Mouse (Mus musculus) hindbrain, postnatal 0 days (tissue): ENCODE measurements around the gene Gfod1. TPM values are rescaled to one million over a fixed set of nuclear protein-coding genes. Genes with fewer than 3 reads are reported as not detected.
A peak's percentile ranks its signal among the peaks of the same experiment; 100 is the strongest.

Experiments
- ATAC-seq: fragments of 200-750 bp; cut with Nextera tagmentation; 2 replicates; pipeline ENCODE4 v1.8.0; 2017; ENCODE audit warnings: mild to moderate bottlenecking, moderate TSS enrichment, moderate library complexity
- DNase-seq: peaks from one replicate; pipeline ENCODE4 v3.0.0-alpha.2; 2015; ENCODE audit warnings: low spot score
- H3K27ac ChIP-seq: fragments of 300-500 bp; sonication (generic); 2 replicates; pipeline ENCODE4 v1.5.1; 2014; ENCODE audit warnings: mild to moderate bottlenecking
- H3K27me3 ChIP-seq: fragments of 300-500 bp; sonication (generic); 2 replicates; pipeline ENCODE4 v1.6.1; 2014; ENCODE audit warnings: low read length, mixed read lengths; ENCODE audit not compliant: insufficient read depth
- H3K36me3 ChIP-seq: fragments of 300-500 bp; sonication (generic); 2 replicates; pipeline ENCODE4 v1.6.1; 2014; ENCODE audit warnings: low read length, mixed read lengths; ENCODE audit not compliant: insufficient read depth
- H3K4me1 ChIP-seq: fragments of 300-500 bp; sonication (generic); 2 replicates; pipeline ENCODE4 v1.6.1; 2014; ENCODE audit warnings: antibody characterized with exemption, low read length, mixed read lengths; ENCODE audit not compliant: insufficient read depth
- H3K4me2 ChIP-seq: fragments of 300-500 bp; sonication (generic); 2 replicates; pipeline ENCODE4 v1.6.1; 2014; ENCODE audit warnings: low read depth, mild to moderate bottlenecking, low read length, moderate library complexity, mixed read lengths
- H3K4me3 ChIP-seq: fragments of 300-500 bp; sonication (generic); 2 replicates; pipeline ENCODE4 v1.5.1; 2014; ENCODE audit warnings: low read length
- H3K9ac ChIP-seq: fragments of 300-500 bp; sonication (generic); replicated peaks from 2 replicates; pipeline ENCODE4 v1.6.1; 2014; ENCODE audit warnings: mild to moderate bottlenecking, low read length, moderate library complexity, mixed read lengths
- H3K9me3 ChIP-seq: fragments of 300-500 bp; sonication (generic); 2 replicates; pipeline ENCODE4 v1.6.1; 2016; ENCODE audit warnings: low read length, mixed read lengths
- CTCF ChIP-seq: IDR thresholded peaks from 2 replicates; pipeline ENCODE4 v1.5.1; 2016; ENCODE audit warnings: antibody characterized with exemption, control low read depth, low read depth
- WGBS: fragments of 180-500 bp; shearing (Covaris S2); extraction: QIAGEN DNeasy Blood & Tissue Kit; methylation state at CpG from one replicate; pipeline ENCODE4 v1.1.7; 2014; 5-methylcytosine and 5-hydroxymethylcytosine counted together
- polyA plus RNA-seq: library from polyadenylated mRNA; unstranded; fragments of >200 nt; fragmentation: Nextera tagmentation; extraction: Ambion mirVana; gene quantifications from 2 replicates; pipeline ENCODE4 v1.2.1, GENCODE M21; 2015
- total RNA-seq: library from RNA; depleted of rRNA; stranded (reverse); fragments of >200 nt; gene quantifications from 2 replicates; pipeline ENCODE4 v1.2.3, GENCODE M21; 2014

The Gfod1 gene
- total and polyA plus RNA-seq, 2 experiments from 2014 or later = 2.6 to 26.3 TPM

DNA sequence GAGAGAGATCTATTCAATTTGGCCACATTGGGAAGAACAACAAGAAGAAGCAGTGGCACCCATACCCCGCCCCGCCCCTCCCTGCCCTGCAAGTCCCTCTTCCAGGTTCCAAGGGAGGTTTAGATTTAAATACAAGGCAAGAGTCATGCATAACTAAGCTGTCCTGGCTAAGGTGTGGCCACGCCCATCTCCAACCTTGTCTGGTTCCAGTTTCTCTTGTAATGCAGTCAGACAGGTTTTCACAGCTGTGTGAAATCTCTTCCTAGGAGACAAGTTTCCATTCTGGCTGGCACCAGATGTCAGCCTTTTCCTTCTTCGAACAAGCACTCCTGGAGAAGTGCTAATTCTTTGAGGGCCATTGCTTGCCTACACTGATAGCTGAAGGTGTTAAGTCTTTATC, 11.1 kb downstream of the Gfod1 start:
- 75% methylated on average over 4 of the region's 4 CpGs for WGBS
- Histone ChIP-seq H3K4me1 (no peaks in the 10 kb centered on the region; the same call in 1 of the 2 replicates), H3K4me3 (no peak overlapping the region), H3K4me2 (no peak overlapping the region), H3K27ac (no peak overlapping the region), H3K36me3 (no peaks in the 10 kb centered on the region), H3K27me3 (no peaks in the 10 kb centered on the region), H3K9me3 (no peaks in the 10 kb centered on the region), H3K9ac (no peak overlapping the region)
- ATAC-seq = no peak
- no peak for TF ChIP-seq CTCF
- DNase-seq = no peak

DNA sequence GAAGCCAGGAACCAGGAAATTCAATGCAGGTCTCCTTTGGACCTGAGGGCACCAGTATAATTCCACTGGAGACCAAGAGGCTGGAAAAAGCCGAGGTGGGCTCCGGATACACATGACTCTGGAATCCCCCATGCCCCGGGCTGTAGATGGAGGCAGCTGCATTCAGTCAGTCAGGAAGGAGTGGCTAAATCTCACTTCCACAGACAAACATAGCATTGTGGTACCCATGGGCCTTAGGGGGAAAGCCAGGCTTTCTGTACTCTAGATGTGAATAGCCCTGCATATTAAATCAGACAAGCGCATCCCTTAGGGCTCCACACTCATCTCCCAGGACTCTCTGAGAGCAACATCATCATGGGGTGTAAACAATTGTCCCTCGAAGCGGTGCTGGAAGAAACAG, 14.9 kb downstream of the Gfod1 start:
- Histone ChIP-seq H3K4me3 (no peak overlapping the region), H3K36me3 (no peaks in the 10 kb centered on the region), H3K4me2 (no peak overlapping the region), H3K27ac (peak overlapping the region; percentile 56), H3K27me3 (no peaks in the 10 kb centered on the region), H3K4me1 (no peaks in the 10 kb centered on the region; the same call in 1 of the 2 replicates), H3K9ac (no peak overlapping the region), H3K9me3 (no peaks in the 10 kb centered on the region)
- no peak for TF ChIP-seq CTCF
- WGBS = 49% methylated on average over 6 of the region's 6 CpGs
- ATAC-seq (peak; percentile 81), DNase-seq (peak; percentile 33)

DNA sequence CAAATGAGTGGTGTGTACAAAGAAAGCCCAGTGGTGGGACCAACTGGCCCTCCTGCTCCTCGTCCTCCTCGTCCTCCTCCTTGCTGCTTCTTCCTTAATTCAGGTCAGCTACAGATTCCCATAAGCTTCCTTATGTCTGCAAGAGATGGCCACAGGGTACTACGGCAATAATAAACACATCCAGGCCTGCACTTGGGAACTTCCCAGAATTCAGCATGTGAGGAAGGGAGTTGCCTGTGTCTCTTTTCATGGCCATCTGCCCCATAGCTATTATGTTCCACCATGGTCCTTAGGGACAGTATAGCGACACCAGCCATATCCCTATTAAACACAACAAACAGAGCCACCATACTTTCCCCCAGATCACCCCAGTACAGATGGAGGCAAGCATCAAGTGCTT, 15.5 kb downstream of the Gfod1 start:
- H3K9ac ChIP-seq = no peak overlapping the region
- no peak overlapping the region for H3K4me3 ChIP-seq
- H3K9me3 ChIP-seq = no peaks in the 10 kb centered on the region
- ATAC-seq (no peak), DNase-seq (no peak)
- TF ChIP-seq CTCF = no peak
- H3K27ac ChIP-seq = no peak overlapping the region
- H3K4me2 ChIP-seq = no peak overlapping the region
- H3K36me3 ChIP-seq = no peaks in the 10 kb centered on the region
- 42% methylated on average over 4 of the region's 4 CpGs for WGBS
- H3K27me3 ChIP-seq = no peaks in the 10 kb centered on the region
- no peaks in the 10 kb centered on the region; the same call in 1 of the 2 replicates for H3K4me1 ChIP-seq

DNA sequence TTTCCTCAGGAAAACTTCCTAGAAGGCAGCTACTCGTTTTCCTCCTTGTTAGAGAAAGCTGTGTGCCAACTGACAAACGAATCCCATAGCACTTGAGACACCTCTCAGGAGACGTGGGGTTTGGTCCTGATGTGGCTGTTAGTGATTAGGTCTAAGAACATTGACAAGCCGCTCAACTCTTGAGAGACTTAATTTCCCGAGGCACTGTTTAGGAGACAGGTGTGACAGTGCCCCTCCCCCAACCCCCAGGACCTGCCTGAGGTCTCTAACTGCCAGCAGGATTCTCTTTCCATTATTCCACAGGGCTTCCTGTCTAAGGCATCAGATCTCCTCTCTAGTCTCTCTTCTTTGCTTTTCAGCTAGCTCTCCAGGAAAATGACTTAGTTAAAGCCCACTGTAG, 15.9 kb downstream of the Gfod1 start:
- Histone ChIP-seq H3K4me1 (no peaks in the 10 kb centered on the region; the same call in 1 of the 2 replicates), H3K27ac (no peak overlapping the region), H3K4me3 (no peak overlapping the region), H3K4me2 (no peak overlapping the region), H3K9ac (no peak overlapping the region), H3K9me3 (no peaks in the 10 kb centered on the region), H3K27me3 (no peaks in the 10 kb centered on the region), H3K36me3 (no peaks in the 10 kb centered on the region)
- ATAC-seq = no peak
- no peak for TF ChIP-seq CTCF
- WGBS = 53% methylated on average over 5 of the region's 5 CpGs
- DNase-seq = no peak

DNA sequence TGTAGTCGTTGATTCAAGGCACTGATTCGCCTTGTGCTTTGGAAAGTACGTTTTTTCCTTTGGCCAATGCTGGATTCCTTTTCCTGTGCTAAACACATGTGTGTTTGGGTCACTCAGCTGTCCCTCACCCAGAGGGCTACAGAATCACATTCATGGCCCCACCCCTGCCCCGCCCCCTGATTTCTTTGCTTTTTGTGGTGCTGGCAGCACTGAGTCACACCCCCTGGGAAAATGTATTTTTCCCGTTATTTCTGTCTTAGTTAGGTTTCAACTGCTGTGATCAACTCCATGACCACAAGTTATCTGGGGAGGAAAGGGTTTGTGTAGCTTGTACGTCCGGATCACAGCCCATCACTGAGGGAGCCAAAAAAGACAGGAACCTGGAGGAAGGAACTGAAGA, 17.1 kb downstream of the Gfod1 start:
- DNase-seq (no peak), ATAC-seq (no peak)
- H3K36me3 ChIP-seq = no peaks in the 10 kb centered on the region
- WGBS = 76% methylated on average over 7 of the region's 7 CpGs
- TF ChIP-seq CTCF = no peak
- no peaks in the 10 kb centered on the region; the same call in 1 of the 2 replicates for H3K4me1 ChIP-seq
- H3K9me3 ChIP-seq = no peaks in the 10 kb centered on the region
- H3K4me3 ChIP-seq = no peak overlapping the region
- H3K27me3 ChIP-seq = no peaks in the 10 kb centered on the region
- H3K9ac ChIP-seq = no peak overlapping the region
- no peak overlapping the region for H3K4me2 ChIP-seq
- H3K27ac ChIP-seq = no peak overlapping the region

DNA sequence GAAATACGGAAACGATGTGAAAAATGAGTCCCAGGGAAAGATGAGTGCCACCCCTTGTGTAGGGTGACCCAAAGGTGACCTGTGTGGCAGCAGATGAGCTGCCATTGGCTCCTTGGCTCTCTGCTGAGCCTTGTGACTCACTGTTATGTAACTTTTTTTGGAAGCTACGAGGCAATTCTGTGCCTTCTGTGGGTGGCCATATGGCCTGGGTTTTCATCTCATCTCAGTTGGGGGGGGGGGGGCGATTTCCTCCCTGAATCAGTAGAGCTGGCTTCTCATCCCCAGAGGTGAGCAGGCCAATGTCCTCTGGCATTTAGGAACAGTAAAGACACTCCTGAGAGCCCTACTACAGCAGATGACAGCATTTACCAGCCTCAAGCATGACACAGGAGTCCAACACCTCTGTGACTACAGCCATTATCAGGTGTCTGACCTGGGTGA, 19.2 kb downstream of the Gfod1 start:
- ATAC-seq (no peak), DNase-seq (no peak)
- 56% methylated on average over 4 of the region's 4 CpGs for WGBS
- no peaks in the 10 kb centered on the region for H3K9me3 ChIP-seq
- no peaks in the 10 kb centered on the region for H3K36me3 ChIP-seq
- H3K9ac ChIP-seq = no peak overlapping the region
- no peak for TF ChIP-seq CTCF
- H3K27me3 ChIP-seq = no peaks in the 10 kb centered on the region
- H3K4me1 ChIP-seq = no peaks in the 10 kb centered on the region; the same call in 1 of the 2 replicates
- H3K27ac ChIP-seq = no peak overlapping the region
- H3K4me3 ChIP-seq = no peak overlapping the region
- H3K4me2 ChIP-seq = no peak overlapping the region

DNA sequence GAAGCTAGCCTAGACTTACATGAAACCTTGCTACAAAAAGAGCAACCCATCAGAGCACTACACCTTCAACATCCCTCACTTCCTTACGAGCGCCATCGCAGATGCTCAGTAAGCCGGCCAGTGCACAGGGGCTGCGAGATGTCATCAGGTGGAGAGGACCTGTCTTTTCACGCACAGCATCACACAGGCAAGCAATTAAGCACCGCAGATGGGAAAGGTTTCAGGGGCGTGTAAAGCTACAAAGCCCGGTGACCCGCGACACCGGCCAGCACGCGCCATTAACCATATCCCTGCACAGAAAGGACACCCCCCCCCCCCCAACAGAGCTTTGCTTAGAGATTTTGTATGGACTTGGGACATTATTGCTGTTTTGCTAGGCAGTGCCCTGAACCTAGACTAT, 30.1 kb downstream of the Gfod1 start:
- Histone ChIP-seq H3K4me3 (no peak overlapping the region), H3K27me3 (no peaks in the 10 kb centered on the region), H3K9me3 (no peaks in the 10 kb centered on the region), H3K4me2 (no peak overlapping the region), H3K36me3 (no peaks in the 10 kb centered on the region), H3K27ac (no peak overlapping the region), H3K4me1 (no peaks in the 10 kb centered on the region; the same call in 1 of the 2 replicates), H3K9ac (no peak overlapping the region)
- ATAC-seq = no peak
- no peak for DNase-seq
- WGBS = 75% methylated on average over 14 of the region's 14 CpGs
- TF ChIP-seq CTCF = no peak
